In the genomic region with DNA sequence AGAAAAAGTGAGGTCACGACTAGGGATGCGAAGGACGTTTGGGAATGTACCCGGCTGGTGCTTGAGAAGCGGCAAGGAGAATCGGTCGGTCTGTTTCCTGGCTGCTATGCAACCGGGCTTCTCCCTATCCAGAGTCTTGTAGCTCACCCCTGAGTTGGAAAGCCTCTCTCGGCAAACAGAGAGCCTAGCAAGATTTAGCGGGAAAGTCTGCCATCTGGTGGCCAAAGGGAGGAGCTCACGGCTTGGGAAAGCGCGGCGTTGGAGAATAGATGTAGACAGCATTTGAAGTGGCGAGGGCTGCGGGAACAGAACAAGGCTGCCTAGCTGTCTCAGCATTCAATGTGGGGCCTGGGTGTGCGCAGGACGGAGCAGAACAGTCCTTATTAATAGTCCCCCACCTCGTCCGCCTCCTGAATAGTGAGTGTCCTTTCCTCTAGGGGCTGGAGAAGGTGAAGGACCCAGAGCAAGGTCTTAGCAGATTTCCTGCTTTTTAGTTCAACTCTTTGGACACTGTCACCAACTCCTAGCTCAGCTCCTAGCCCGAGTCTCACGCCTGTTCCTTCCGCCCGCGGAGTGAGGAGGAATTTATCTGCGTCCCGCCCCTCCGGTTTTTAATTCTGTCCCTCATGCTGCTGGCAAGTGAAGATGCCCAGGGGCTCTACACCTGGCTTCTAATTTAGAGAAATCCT, we compare ENCODE assay signal across 8 mouse cellular contexts. TPM values are rescaled to one million over a fixed set of nuclear protein-coding genes. Genes with fewer than 3 reads are reported as not detected.
DNase-seq lines count a peak whose midpoint lies in the region; ATAC-seq and TF ChIP-seq lines count a peak whose summit lies in the region.

No protein-coding gene starts in this region.

- no peaks in the 10 kb centered on the region for H3K9me3 ChIP-seq in hindbrain, postnatal 0 days (ENCODE audit: low read length)

- WGBS in hindbrain, postnatal 0 days: 5% methylated on average over 28 of the region's 28 CpGs

- no peaks in the 10 kb centered on the region for H3K36me3 ChIP-seq in hindbrain, postnatal 0 days (ENCODE audit: insufficient read depth, low read length)

- no peak overlapping the region for H3K9ac ChIP-seq in hindbrain, postnatal 0 days (replicated peaks; ENCODE audit: low read length)

- H3K27me3 ChIP-seq in hindbrain, postnatal 0 days (ENCODE audit: insufficient read depth, low read length): no peaks in the 10 kb centered on the region

- ATAC-seq in hindbrain, postnatal 0 days: peak; percentile 90

- peaks cover 6% of the 10 kb centered on the region; the same call in 1 of the 2 replicates for H3K4me1 ChIP-seq in hindbrain, postnatal 0 days (ENCODE audit: insufficient read depth, low read length)

- TF ChIP-seq CTCF in gastrocnemius, adult 2 months (IDR thresholded peaks at IDR 0.05): peak; percentile 93
- peak; percentile 96 for TF ChIP-seq CTCF in hindbrain, postnatal 0 days (IDR thresholded peaks at IDR 0.05; ENCODE audit: low read depth)

- DNase-seq in ZHBTc4 (ENCODE audit: low read depth, low spot score): peak; percentile 94
- DNase-seq in cerebellum, postnatal 25 days: peak; percentile 92
- DNase-seq in gastrocnemius, adult 2 months: peak; percentile 81
- peak; percentile 97 for DNase-seq in hindbrain, postnatal 0 days (ENCODE audit: low spot score)
- peak; percentile 96 for DNase-seq in left cerebral cortex, adult 18-20 months (ENCODE audit: low spot score in 2 of 2)
- peak; percentile 82 to 90 for DNase-seq in lung, postnatal 4 days
- DNase-seq in right cerebral cortex, postnatal 10 days (ENCODE audit: low spot score in 2 of 2): peak; percentile 94 to 96
- DNase-seq in urinary bladder, postnatal 4 days (ENCODE audit: low spot score in 2 of 2): peak; percentile 76 to 90

- intact Hi-C loops in gastrocnemius, adult 2 months (cut with DNase I): loop anchor here (5.0 kb wide), 3 partner anchors 159 to 1159 kb away; no protein-coding TSS in a partner anchor

- H3K27ac ChIP-seq in gastrocnemius, adult 2 months: no peak overlapping the region
- H3K27ac ChIP-seq in hindbrain, postnatal 0 days: peak overlapping the region; percentile 48; the same call in 1 of the 2 replicates

- H3K4me3 ChIP-seq in gastrocnemius, adult 2 months: peak overlapping the region; percentile 53
- peak overlapping the region; percentile 21; the same call in 1 of the 2 replicates for H3K4me3 ChIP-seq in hindbrain, postnatal 0 days (ENCODE audit: low read length)

- peak overlapping the region; percentile 47 for H3K4me2 ChIP-seq in hindbrain, postnatal 0 days (ENCODE audit: low read depth, low read length)

RNA-seq across cellular contexts. Expression of a gene that starts 21.1 kb away (rescaled TPM):
- not detected for total RNA-seq in gastrocnemius, adult 2 months (2021)
- 17.8 and 20.4 TPM in 2 replicates for total RNA-seq in hindbrain, postnatal 0 days (2014; rRNA removed)
- 8.6 and 9.0 TPM in 2 replicates for polyA plus RNA-seq in hindbrain, postnatal 0 days (2015; fragmentation: Nextera tagmentation; extraction: Ambion mirVana)
- total RNA-seq in left cerebral cortex, adult 18-20 months (2021): 100 to 1,000 TPM; 118 to 119 TPM

Comparison
In these comparisons a context has a peak if more than half of its experiments do, and no peak if none do; other contexts are left out.
1. RNA of a gene that starts 21.1 kb away (total RNA-seq): 118 to 119 TPM in left cerebral cortex, adult 18-20 months and 17.8 to 20.4 TPM in hindbrain, postnatal 0 days; not detected in gastrocnemius, adult 2 months; every median in the first group is over 10 times any median in the second.
2. Peak in every context shown above with its lines, with median percentiles within 50 percentile points of each other: DNase-seq.